Mouse (Mus musculus): Measurements from ENCODE around the gene Qtrt2. TPM values are rescaled to one million over a fixed set of nuclear protein-coding genes. Genes with fewer than 3 reads are reported as not detected.

Gene Qtrt2
- polyA plus RNA-seq, 1 experiment from 2014 or later = 26.5 TPM

DNA sequence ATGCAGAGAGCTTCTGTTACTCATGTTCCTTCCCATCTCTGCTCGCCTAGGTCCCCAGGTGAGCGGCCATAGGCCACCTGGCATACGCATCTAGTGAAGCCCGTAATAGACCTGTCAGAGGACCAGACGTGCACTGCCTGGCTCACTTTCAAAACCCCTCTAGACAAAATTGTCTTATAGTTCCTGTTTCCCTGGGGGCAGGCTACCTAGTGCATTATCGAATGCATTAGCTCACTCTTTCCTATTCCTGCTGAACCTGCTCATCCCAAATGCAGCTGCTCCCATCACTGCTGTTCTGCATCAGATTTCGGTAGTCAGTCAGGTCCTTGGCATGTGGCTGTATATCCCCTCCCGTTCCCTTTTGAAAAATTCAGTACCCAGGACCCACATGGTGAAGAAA is 8.2 kb upstream of the Qtrt2 start:
- DNase-seq (ENCODE audit: low spot score) (no peak), ATAC-seq (replicated peaks; ENCODE audit: low FRiP score) (no peak)
- H3K27ac ChIP-seq (ENCODE audit: low read depth, low read length) = no peak overlapping the region
- no peaks in the 10 kb centered on the region for H3K9me3 ChIP-seq (ENCODE audit: control insufficient read depth, low read length)
- H3K36me3 ChIP-seq (ENCODE audit: control insufficient read depth, insufficient read depth, low read length) = no peaks in the 10 kb centered on the region
- 88% methylated on average over 8 of the region's 8 CpGs for WGBS
- peaks cover 8% of the 10 kb centered on the region; the same call in 1 of the 2 replicates for H3K4me1 ChIP-seq (replicated peaks; ENCODE audit: control insufficient read depth, insufficient read depth, low read length)
- H3K9ac ChIP-seq (ENCODE audit: low read depth, low read length) = no peak overlapping the region
- no peak overlapping the region for H3K4me2 ChIP-seq
- no peak overlapping the region for H3K4me3 ChIP-seq (ENCODE audit: low read depth, low read length)
- H3K27me3 ChIP-seq (replicated peaks; ENCODE audit: control insufficient read depth, insufficient read depth, low read length) = no peaks in the 10 kb centered on the region

DNA sequence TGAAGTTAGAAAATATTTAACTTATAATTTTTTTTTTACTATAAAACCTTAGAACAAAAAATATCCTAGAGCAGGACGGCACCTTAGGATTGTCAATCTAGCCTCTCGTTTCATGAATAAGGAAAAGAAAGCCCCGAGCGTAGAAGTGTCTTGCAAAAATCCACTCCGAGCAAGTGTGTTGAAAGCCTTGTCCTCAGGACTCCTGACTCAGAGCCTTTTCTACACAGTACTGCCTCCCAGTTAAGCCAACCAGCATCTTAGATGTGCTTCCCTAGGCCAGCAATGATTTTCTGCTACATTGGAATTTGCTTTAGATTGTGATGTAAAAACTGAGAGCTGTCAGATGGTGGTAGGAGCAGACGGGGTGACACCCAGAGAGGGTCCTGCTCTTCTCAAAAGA is 6.4 kb upstream of the Qtrt2 start:
- H3K4me3 ChIP-seq (ENCODE audit: low read depth, low read length) = no peak overlapping the region
- H3K27me3 ChIP-seq (replicated peaks; ENCODE audit: control insufficient read depth, insufficient read depth, low read length) = no peaks in the 10 kb centered on the region
- H3K36me3 ChIP-seq (ENCODE audit: control insufficient read depth, insufficient read depth, low read length) = no peaks in the 10 kb centered on the region
- WGBS = 83% methylated on average over 6 of the region's 6 CpGs
- no peak overlapping the region for H3K27ac ChIP-seq (ENCODE audit: low read depth, low read length)
- DNase-seq (ENCODE audit: low spot score) (no peak), ATAC-seq (replicated peaks; ENCODE audit: low FRiP score) (no peak)
- H3K9me3 ChIP-seq (ENCODE audit: control insufficient read depth, low read length) = no peaks in the 10 kb centered on the region
- peaks cover 8% of the 10 kb centered on the region; the same call in 1 of the 2 replicates for H3K4me1 ChIP-seq (replicated peaks; ENCODE audit: control insufficient read depth, insufficient read depth, low read length)
- H3K4me2 ChIP-seq = no peak overlapping the region
- no peak overlapping the region for H3K9ac ChIP-seq (ENCODE audit: low read depth, low read length)

DNA sequence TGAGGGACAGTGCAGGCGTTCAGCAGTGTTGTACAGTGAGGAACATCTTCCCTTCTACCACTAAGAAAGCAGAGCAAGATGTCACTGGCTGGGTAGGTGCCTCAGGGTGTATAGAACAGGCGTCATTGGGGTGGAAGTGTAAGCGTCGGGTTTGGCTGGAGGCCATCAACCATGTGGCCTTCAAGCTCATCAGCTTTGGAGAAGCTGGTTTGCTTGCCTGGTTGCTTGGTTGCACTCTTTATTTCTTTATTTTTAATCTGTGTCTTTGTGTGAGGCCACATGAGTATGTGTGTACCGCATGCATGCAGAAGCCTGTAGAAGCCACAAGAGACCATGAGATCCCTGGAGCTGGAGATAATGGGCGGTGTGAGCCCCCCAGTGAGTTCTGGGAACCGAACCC is 5.7 kb upstream of the Qtrt2 start:
- H3K4me2 ChIP-seq = no peak overlapping the region
- peaks cover 8% of the 10 kb centered on the region; the same call in 1 of the 2 replicates for H3K4me1 ChIP-seq (replicated peaks; ENCODE audit: control insufficient read depth, insufficient read depth, low read length)
- H3K4me3 ChIP-seq (ENCODE audit: low read depth, low read length) = no peak overlapping the region
- H3K9me3 ChIP-seq (ENCODE audit: control insufficient read depth, low read length) = no peaks in the 10 kb centered on the region
- no peak for DNase-seq (ENCODE audit: low spot score)
- ATAC-seq (replicated peaks; ENCODE audit: low FRiP score) = no peak
- H3K9ac ChIP-seq (ENCODE audit: low read depth, low read length) = no peak overlapping the region
- H3K36me3 ChIP-seq (ENCODE audit: control insufficient read depth, insufficient read depth, low read length) = no peaks in the 10 kb centered on the region
- H3K27ac ChIP-seq (ENCODE audit: low read depth, low read length) = no peak overlapping the region
- WGBS = 84% methylated on average over 7 of the region's 7 CpGs
- H3K27me3 ChIP-seq (replicated peaks; ENCODE audit: control insufficient read depth, insufficient read depth, low read length) = no peaks in the 10 kb centered on the region

DNA sequence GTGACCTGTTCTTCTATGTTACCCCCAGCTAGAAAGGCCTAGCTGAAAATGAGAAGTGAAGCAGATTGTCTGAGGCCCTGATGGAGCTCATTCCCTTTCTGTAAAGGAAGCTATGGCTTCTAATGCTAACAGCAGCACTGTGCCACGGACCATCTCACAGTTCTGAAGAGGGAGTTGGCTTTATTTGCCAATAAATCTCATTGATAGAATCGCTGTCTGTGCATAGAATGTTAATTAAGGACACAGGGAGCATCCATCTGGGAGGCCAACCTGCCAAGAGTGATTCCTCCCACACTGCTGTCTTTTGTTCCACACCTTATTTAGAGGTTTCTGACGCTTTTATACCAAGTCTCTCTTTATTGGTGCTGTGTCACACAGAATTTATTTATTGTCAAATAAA is 4.9 kb upstream of the Qtrt2 start:
- Histone ChIP-seq H3K9ac (ENCODE audit: low read depth, low read length) (no peak overlapping the region), H3K27me3 (replicated peaks; ENCODE audit: control insufficient read depth, insufficient read depth, low read length) (no peaks in the 10 kb centered on the region), H3K9me3 (ENCODE audit: control insufficient read depth, low read length) (no peaks in the 10 kb centered on the region), H3K27ac (ENCODE audit: low read depth, low read length) (no peak overlapping the region), H3K4me2 (no peak overlapping the region), H3K4me3 (ENCODE audit: low read depth, low read length) (no peak overlapping the region), H3K36me3 (ENCODE audit: control insufficient read depth, insufficient read depth, low read length) (no peaks in the 10 kb centered on the region), H3K4me1 (replicated peaks; ENCODE audit: control insufficient read depth, insufficient read depth, low read length) (peaks cover 5% of the 10 kb centered on the region; the same call in 1 of the 2 replicates)
- ATAC-seq (replicated peaks; ENCODE audit: low FRiP score) = no peak
- WGBS = 76% methylated on average over 3 of the region's 3 CpGs
- DNase-seq (ENCODE audit: low spot score) = no peak

DNA sequence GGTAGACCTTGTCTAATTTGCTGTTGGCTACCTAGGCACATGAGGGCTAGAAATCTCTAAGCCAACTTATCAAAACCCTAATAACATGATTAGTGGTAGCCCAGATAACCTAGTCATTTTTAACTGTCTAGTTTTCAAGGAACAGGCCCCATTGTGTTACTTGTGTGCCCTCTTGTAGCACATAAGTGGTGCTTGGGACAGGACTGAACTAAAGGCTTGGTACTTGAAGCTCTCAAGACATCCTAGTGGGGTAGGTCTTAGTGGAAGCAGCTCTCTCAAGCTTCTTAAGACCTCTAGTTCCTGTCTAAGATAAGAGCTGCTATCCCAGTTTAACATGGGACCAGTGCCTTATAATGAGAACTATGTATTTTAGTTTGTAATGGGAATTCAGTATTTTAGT is 4.0 kb upstream of the Qtrt2 start:
- H3K4me2 ChIP-seq = no peak overlapping the region
- no peaks in the 10 kb centered on the region for H3K4me1 ChIP-seq (replicated peaks; ENCODE audit: control insufficient read depth, insufficient read depth, low read length)
- H3K36me3 ChIP-seq (ENCODE audit: control insufficient read depth, insufficient read depth, low read length) = no peaks in the 10 kb centered on the region
- no peak overlapping the region for H3K27ac ChIP-seq (ENCODE audit: low read depth, low read length)
- no peak overlapping the region for H3K4me3 ChIP-seq (ENCODE audit: low read depth, low read length)
- H3K9ac ChIP-seq (ENCODE audit: low read depth, low read length) = no peak overlapping the region
- ATAC-seq (replicated peaks; ENCODE audit: low FRiP score) (no peak), DNase-seq (ENCODE audit: low spot score) (no peak)
- H3K9me3 ChIP-seq (ENCODE audit: control insufficient read depth, low read length) = no peaks in the 10 kb centered on the region
- no peaks in the 10 kb centered on the region for H3K27me3 ChIP-seq (replicated peaks; ENCODE audit: control insufficient read depth, insufficient read depth, low read length)

DNA sequence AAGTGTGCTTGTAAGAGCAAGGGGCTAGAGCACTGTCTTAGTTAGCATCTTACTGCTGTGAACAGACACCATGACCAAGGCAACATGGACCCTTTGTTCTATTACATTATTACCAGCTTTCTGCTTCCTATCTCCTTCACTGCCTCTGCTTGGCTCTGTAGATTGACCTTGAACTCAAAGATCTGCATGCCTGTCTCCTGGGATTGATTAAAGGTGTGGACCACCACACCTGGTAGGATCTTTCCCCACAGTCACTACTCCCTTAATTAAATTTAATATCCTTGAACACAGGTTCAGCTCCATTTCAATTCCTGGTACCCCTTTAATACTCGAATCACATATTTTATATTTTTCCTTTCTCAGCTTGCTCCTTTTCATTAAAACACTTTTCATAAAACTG is 763 bp downstream of the Qtrt2 start:
- H3K4me3 ChIP-seq (ENCODE audit: low read depth, low read length) = no peak overlapping the region
- H3K9me3 ChIP-seq (ENCODE audit: control insufficient read depth, low read length) = no peaks in the 10 kb centered on the region
- no peaks in the 10 kb centered on the region for H3K4me1 ChIP-seq (replicated peaks; ENCODE audit: control insufficient read depth, insufficient read depth, low read length)
- DNase-seq (ENCODE audit: low spot score) = no peak
- H3K4me2 ChIP-seq = no peak overlapping the region
- no peaks in the 10 kb centered on the region for H3K27me3 ChIP-seq (replicated peaks; ENCODE audit: control insufficient read depth, insufficient read depth, low read length)
- no peak overlapping the region for H3K27ac ChIP-seq (ENCODE audit: low read depth, low read length)
- H3K36me3 ChIP-seq (ENCODE audit: control insufficient read depth, insufficient read depth, low read length) = no peaks in the 10 kb centered on the region
- ATAC-seq (replicated peaks; ENCODE audit: low FRiP score) = no peak
- H3K9ac ChIP-seq (ENCODE audit: low read depth, low read length) = no peak overlapping the region
- 76% methylated on average over 1 of the region's 1 CpGs for WGBS

DNA sequence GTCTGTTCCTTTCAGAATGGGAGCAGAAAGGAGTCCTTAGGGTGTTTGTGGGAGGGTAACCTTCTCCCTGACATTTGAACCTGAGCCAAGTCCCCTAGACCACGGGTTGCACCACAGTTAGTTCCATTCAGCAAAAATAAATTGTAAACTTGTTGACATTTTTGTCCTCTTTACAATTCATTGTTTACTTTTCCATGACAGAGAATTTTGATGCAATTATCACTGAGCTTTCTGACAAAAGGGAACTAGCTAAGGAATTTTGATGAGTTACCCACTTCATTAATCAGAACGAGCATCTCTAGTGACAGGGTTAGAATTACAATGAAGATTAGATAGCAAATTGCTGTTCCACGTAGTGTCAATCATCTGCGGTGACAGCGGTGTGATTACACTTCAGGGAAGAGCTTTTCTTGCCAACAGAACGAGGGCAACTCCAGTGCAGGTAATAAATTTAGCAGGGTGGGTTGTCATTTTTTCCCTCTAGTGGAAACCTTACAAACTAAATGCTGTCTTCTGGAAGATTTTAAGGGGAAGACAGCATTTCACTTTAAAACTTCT is 1.5 kb downstream of the Qtrt2 start:
- no peaks in the 10 kb centered on the region for H3K4me1 ChIP-seq (replicated peaks; ENCODE audit: control insufficient read depth, insufficient read depth, low read length)

DNA sequence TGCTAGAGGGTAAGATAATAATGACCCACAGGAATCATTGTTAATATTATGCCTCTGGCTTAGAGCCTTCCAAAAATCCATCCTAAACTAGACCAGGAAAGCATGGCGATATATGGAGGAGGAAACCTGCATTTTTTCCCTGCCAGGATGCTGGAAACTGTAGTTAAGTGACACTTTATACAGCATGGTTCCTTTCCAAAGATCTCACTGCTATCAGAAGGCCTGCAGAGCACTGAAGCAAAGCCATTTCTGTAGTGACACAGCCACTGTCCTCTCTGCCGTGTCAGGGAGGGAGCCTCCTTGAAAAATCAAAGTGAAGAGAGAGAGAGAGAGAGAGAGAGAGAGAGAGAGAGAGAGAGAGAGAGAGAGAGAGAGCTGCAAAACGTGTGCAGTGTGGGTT is 4.0 kb downstream of the Qtrt2 start:
- no peak for DNase-seq (ENCODE audit: low spot score)
- Histone ChIP-seq H3K9ac (ENCODE audit: low read depth, low read length) (no peak overlapping the region), H3K9me3 (ENCODE audit: control insufficient read depth, low read length) (no peaks in the 10 kb centered on the region), H3K4me1 (replicated peaks; ENCODE audit: control insufficient read depth, insufficient read depth, low read length) (0 out of 2 replicates have a peak, but pooled peaks cover 3% of the 10 kb centered on the region), H3K36me3 (ENCODE audit: control insufficient read depth, insufficient read depth, low read length) (no peaks in the 10 kb centered on the region), H3K4me2 (no peak overlapping the region), H3K27me3 (replicated peaks; ENCODE audit: control insufficient read depth, insufficient read depth, low read length) (no peaks in the 10 kb centered on the region), H3K4me3 (ENCODE audit: low read depth, low read length) (no peak overlapping the region), H3K27ac (ENCODE audit: low read depth, low read length) (no peak overlapping the region)
- no peak for ATAC-seq (replicated peaks; ENCODE audit: low FRiP score)
- WGBS = 64% methylated on average over 3 of the region's 3 CpGs

More for the DNA sequence above, 1.5 kb downstream of the Qtrt2 start:
- H3K27me3 ChIP-seq (replicated peaks; ENCODE audit: control insufficient read depth, insufficient read depth, low read length) = no peaks in the 10 kb centered on the region
- ATAC-seq (replicated peaks; ENCODE audit: low FRiP score) (no peak), DNase-seq (ENCODE audit: low spot score) (no peak)
- H3K27ac ChIP-seq (ENCODE audit: low read depth, low read length) = no peak overlapping the region
- no peak overlapping the region for H3K4me2 ChIP-seq
- 59% methylated on average over 6 of the region's 6 CpGs for WGBS
- no peak overlapping the region for H3K4me3 ChIP-seq (ENCODE audit: low read depth, low read length)
- no peaks in the 10 kb centered on the region for H3K9me3 ChIP-seq (ENCODE audit: control insufficient read depth, low read length)
- H3K36me3 ChIP-seq (ENCODE audit: control insufficient read depth, insufficient read depth, low read length) = no peaks in the 10 kb centered on the region
- no peak overlapping the region for H3K9ac ChIP-seq (ENCODE audit: low read depth, low read length)

DNA sequence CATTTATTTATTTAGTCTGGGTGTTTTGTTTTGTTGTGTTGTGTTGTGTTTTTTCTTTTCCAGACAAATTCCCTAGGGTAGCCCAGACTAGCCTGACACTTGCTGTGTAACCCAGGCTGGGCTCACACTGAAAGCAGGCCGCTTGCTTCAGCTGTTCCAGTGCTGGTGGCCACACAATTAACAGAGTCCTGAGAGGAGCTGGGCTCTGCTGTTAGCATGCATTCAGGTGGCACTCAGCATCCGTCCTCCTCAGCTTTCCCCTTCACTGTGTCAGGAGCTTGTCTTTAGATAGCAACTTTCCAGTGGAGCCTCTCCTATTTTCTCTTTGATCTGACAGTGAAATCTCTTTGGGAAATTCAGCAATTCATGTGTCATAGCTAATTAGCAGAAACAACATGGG is 4.6 kb downstream of the Qtrt2 start:
- WGBS = 83% methylated on average over 2 of the region's 2 CpGs
- Histone ChIP-seq H3K36me3 (ENCODE audit: control insufficient read depth, insufficient read depth, low read length) (no peaks in the 10 kb centered on the region), H3K27ac (ENCODE audit: low read depth, low read length) (no peak overlapping the region), H3K4me3 (ENCODE audit: low read depth, low read length) (no peak overlapping the region), H3K9me3 (ENCODE audit: control insufficient read depth, low read length) (no peaks in the 10 kb centered on the region), H3K4me2 (no peak overlapping the region), H3K9ac (ENCODE audit: low read depth, low read length) (no peak overlapping the region), H3K27me3 (replicated peaks; ENCODE audit: control insufficient read depth, insufficient read depth, low read length) (no peaks in the 10 kb centered on the region), H3K4me1 (replicated peaks; ENCODE audit: control insufficient read depth, insufficient read depth, low read length) (0 out of 2 replicates have a peak, but pooled peaks cover 3% of the 10 kb centered on the region)
- no peak for ATAC-seq (replicated peaks; ENCODE audit: low FRiP score)
- DNase-seq (ENCODE audit: low spot score) = no peak
